Mouse (Mus musculus) A20 (cell line): ENCODE results near the gene Sema4b.

Source experiments
- DNase-seq: peaks from one replicate; pipeline ENCODE4 v3.0.0-alpha.2; 2011; ENCODE audit warnings: low read depth, low spot score

Sema4b gene

GRCm38 (mm10) chr7:80216566-80216965 lies 29.9 kb downstream of the Sema4b start:
- DNase-seq = no peak

- no peak for DNase-seq
Observed at GRCm38 (mm10) chr7:80218666-80219065, 32.0 kb downstream of the Sema4b start.

GRCm38 (mm10) chr7:80220237-80220797 lies 33.7 kb downstream of the Sema4b start:
- no peak for DNase-seq

- DNase-seq = no peak
Observed at GRCm38 (mm10) chr7:80221179-80221750, 34.6 kb downstream of the Sema4b start.

GRCm38 (mm10) chr7:80227065-80227464 lies 40.4 kb downstream of the Sema4b start:
- no peak for DNase-seq

- DNase-seq = peak; percentile 56
Observed at GRCm38 (mm10) chr7:80230196-80230595, 43.6 kb downstream of the Sema4b start.

GRCm38 (mm10) chr7:80231971-80232488 lies 45.4 kb downstream of the Sema4b start:
- DNase-seq = no peak

GRCm38 (mm10) chr7:80232489-80233029 lies 45.9 kb downstream of the Sema4b start, which contains the start of the genes Cib1 and Gdpgp1:
Gene Cib1 (minus strand): TSS chr7:80232813.
Gene Gdpgp1 (plus strand): TSS chr7:80232865.
- peak; percentile 98 for DNase-seq

GRCm38 (mm10) chr7:80233799-80234198 lies 47.2 kb downstream of the Sema4b start:
- DNase-seq = no peak

- DNase-seq = no peak
Observed at GRCm38 (mm10) chr7:80238542-80238941, 51.9 kb downstream of the Sema4b start.

- DNase-seq = no peak
Observed at GRCm38 (mm10) chr7:80241661-80242060, 55.0 kb downstream of the Sema4b start.

- DNase-seq = no peak
Observed at GRCm38 (mm10) chr7:80244851-80245250, 58.2 kb downstream of the Sema4b start.

- DNase-seq = peak; percentile 97
Observed at GRCm38 (mm10) chr7:80246148-80246721, 59.6 kb downstream of the Sema4b start, which contains the start of gene Ttll13. Gene Ttll13 (plus strand): TSS chr7:80246376.

GRCm38 (mm10) chr7:80246859-80247258 lies 60.2 kb downstream of the Sema4b start:
- no peak for DNase-seq

GRCm38 (mm10) chr7:80252437-80252836 lies 65.8 kb downstream of the Sema4b start:
- no peak for DNase-seq

- no peak for DNase-seq
Observed at GRCm38 (mm10) chr7:80252886-80253285, 66.2 kb downstream of the Sema4b start.

GRCm38 (mm10) chr7:80255981-80256380 lies 69.3 kb downstream of the Sema4b start:
- peak; percentile 38 for DNase-seq

- no peak for DNase-seq
Observed at GRCm38 (mm10) chr7:80257706-80258105, 71.1 kb downstream of the Sema4b start.

- DNase-seq = peak; percentile 89
Observed at GRCm38 (mm10) chr7:80260625-80261371, 74.2 kb downstream of the Sema4b start, which contains the start of gene Ngrn. Gene Ngrn (plus strand): TSS chr7:80261215.

- no peak for DNase-seq
Observed at GRCm38 (mm10) chr7:80261372-80261990, 74.8 kb downstream of the Sema4b start.

- no peak for DNase-seq
Observed at GRCm38 (mm10) chr7:80264606-80265005, 78.0 kb downstream of the Sema4b start.
